Mouse (Mus musculus) hindlimb bud, embryonic 11.5 days (tissue): ENCODE results near the gene Rrp1b.

ENCODE experiments used
- DNase-seq: peaks from one replicate; pipeline ENCODE4 v3.0.0-alpha.2; 2012; ENCODE audit warnings: low read depth, low spot score; ENCODE audit errors: extremely low spot score

Gene Rrp1b

GRCm38 (mm10) chr17:32035609-32036508, at the start of gene Rrp1b, which contains the start of gene Hsf2bp:
TSS of gene Rrp1b (plus strand) at chr17:32036100.
TSS of gene Hsf2bp (minus strand) at chr17:32036349.
- no peak for DNase-seq

DNA sequence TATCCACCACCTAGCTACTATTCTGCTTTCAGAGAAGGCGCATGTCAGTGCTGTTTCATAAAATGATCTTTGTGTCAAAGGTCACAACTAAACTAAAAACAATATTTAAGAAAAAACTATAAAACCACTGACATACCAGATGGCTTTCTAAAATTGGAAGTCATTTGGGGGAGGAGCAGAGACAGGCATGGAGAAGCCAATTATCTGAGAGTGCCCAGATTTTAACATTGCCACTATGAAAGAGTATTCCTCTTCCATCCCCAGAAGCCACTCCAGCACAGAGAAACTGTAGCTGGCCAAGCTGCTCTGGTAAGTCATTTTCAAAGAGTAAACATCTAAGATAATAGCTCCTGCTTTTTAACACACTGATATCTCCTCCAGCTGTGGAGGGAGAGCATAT, 49.0 kb upstream of the Rrp1b start:
- DNase-seq = no peak

GRCm38 (mm10) chr17:31989035-31989434, 46.9 kb upstream of the Rrp1b start:
- no peak for DNase-seq

- DNase-seq = no peak
Observed at GRCm38 (mm10) chr17:31992004-31992403, 43.9 kb upstream of the Rrp1b start.

- no peak for DNase-seq
Observed at GRCm38 (mm10) chr17:31993354-31993753, 42.5 kb upstream of the Rrp1b start.

- DNase-seq = no peak
Observed at GRCm38 (mm10) chr17:31994132-31994531, 41.8 kb upstream of the Rrp1b start.

GRCm38 (mm10) chr17:31995784-31996183, 40.1 kb upstream of the Rrp1b start:
- DNase-seq = no peak

GRCm38 (mm10) chr17:31996331-31996730, 39.6 kb upstream of the Rrp1b start:
- DNase-seq = no peak

DNA sequence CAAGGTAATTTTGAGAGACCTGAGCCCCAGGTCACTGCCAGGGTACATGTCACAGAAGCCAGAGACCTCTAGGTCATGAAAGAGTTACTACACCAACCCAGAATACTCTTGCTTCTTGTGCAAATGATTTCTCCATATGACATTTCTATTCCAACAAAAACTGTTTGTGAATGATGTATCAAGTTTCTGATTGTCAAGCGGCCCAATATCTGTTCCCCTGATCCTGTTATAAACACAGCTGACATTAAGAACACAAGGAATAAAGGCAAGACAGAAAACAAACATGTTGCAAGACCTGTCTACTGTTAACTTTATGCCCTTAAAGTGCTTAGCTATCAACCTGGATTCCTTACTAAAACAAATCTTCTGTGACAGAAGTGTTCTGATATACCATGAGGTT, 37.5 kb upstream of the Rrp1b start:
- no peak for DNase-seq

DNA sequence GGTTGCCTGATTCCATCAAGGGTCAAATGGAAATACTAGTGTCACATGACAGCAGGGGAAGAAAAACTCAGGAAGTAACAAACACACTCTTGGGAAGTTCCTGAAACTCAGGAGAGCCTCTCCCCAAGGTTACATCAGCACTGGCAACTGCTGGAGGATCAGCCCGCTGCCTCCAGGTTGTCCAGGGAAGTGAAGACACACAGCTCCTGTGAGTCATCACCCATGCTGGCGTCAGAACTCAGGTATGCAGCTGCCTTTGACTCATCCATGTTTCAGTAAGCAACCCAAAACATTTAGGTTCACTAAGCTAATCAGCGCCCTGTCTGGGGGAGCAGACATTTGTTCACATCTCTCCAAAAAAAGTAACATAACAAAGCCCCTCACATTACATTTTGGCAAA, 32.6 kb upstream of the Rrp1b start:
- DNase-seq = no peak

GRCm38 (mm10) chr17:32006800-32007199, 29.1 kb upstream of the Rrp1b start:
- no peak for DNase-seq

- DNase-seq = no peak
Observed at GRCm38 (mm10) chr17:32011694-32012093, 24.2 kb upstream of the Rrp1b start.

DNA sequence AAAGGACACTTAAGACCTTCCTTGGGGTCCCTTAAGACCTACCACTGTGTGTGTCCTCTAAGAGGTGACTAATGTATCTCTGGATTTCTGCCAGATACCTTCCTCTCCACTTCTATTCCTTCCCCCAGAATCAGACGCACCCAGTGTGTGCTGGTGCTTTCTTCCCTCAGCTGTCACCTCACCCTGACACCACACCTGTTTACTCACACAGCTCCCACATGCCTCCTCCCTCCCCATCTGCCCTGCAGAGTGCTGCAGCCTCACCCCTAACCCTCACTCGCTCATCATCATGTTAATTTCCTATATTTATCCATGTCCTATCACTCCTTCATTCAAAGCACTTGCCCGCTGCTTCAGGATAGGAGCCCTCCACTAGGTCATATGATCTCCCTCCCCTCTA, 23.6 kb upstream of the Rrp1b start:
- no peak for DNase-seq

DNA sequence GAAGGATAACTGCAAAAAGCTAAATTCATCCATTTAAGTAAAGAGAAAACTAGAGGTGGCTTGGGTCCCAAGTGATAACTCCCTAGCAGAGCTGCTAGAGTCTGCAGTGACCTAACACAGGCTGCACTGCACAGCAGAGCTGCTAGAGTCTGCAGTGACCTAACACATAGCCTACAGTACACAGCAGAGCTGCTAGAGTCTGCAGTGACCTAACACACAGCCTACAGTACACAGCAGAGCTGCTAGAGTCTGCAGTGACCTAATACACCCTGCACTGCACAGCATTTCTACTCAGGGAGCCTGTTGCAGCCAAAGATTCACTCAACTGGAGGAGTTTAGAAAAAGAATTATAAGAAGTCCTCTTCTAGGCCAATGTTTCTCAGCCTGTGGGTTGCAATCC, 22.2 kb upstream of the Rrp1b start:
- no peak for DNase-seq

DNA sequence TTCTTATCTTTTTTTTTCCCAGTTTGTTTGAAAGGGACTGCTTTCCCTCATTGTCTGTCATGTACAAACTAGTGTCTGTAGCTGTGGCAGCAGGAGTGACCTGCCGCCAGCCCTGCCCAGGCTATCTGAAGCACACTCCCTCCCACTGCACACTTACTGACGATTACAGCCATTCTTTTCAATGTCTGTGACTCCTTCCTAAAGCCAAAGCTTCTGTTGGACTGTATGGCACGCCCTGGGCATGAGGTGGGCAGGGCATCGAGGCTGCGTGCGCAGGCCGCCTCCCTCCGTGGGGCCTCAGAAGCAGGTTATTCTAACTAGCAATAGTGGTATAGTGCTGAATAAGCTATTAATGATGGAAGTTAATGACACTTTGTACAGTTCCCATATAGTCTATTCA, 19.4 kb upstream of the Rrp1b start:
- DNase-seq = no peak

DNA sequence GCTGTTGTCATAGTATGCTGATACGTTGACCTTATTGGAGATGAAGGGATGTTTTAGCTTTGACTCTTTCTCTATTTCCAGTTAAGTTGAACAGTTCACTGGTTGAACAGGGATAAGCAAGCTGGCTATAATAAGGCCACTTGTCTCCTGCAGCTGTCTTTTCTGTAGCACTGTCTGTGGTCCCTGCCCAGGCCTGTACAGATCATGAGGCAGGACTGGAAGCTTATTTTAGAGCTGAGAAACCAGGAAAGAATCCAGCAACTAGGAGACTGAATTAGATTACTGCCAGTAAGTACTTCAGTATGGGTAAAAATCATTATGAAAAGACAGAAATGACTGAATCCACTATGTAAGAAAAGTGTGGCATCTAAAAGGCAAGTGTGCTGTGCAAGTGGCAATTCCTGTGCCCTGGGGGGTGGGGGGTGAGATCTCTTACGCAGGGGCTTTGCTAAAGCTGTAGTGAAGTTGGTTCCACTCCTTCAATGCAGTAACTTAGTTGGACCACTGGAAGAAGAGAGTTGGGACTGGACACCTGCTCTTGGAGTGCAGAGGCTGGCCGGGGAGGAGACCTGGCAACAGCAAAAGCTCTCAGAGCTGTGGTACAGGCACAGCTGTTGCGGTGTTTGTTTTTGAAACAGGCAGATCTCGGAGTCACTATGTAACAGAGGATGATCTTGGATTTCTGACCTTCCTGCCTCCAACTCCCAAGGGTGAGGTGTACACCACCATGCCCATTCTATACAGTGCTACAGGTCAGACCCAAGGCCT, 17.6 kb upstream of the Rrp1b start:
- no peak for DNase-seq

- no peak for DNase-seq
Observed at GRCm38 (mm10) chr17:32021981-32022380, 13.9 kb upstream of the Rrp1b start.

DNA sequence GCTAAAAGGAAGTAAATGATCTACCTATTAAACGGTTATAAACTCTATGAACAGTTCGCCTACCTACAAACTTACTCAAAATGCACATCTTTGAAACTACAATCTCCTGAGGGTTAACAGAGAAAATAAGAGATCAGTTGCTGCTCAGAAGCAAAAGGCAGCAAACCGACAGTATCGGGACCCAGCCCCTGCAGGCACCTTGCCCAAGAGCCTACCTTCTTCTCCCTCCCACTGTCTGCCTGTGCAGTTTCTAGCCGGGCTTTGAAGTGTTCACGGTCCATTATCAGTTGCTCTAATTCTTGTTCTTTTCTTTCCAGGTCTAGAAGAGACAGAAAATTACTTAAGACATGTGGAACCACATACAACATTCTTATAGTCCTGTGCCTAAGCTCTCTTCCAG, 13.3 kb upstream of the Rrp1b start:
- no peak for DNase-seq

GRCm38 (mm10) chr17:32023088-32023487, 12.8 kb upstream of the Rrp1b start:
- DNase-seq = no peak

DNA sequence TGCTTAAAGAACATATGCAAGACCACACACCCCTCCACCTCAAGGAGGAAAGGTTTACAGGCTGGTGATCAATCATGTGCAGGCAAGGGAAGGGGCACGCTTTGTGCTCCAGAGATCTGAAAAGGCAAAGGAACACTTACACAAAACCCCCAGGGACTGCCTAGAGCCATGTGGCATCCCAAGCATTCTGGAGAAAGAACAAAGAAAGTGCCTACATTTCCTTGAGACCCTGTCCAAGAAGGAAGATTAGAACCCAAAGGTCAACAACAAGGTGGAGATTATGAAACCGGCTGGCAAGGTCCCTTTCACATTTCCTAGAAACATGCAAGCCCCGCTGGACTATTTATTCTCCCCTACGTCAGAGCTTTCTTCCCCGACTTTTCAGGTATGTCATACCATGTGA, 11.2 kb upstream of the Rrp1b start:
- no peak for DNase-seq

DNA sequence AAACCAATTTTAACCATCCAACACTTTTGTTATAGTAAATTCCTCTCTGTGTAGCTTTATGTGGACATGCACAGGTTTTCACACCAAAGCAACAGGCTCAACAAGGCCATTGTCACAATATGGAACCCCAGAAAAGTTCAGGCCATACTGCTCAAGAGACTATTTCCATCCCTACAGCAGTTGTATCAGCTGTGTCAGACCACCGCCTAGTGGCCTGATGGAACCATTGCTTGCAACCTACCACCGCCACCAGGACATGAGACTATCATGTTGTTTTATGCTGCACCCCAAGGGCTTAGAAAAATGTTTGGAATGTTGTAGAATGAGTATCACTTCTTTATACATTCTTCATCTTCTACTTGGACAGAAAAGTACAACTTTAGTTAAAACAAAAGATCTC, 10.5 kb upstream of the Rrp1b start:
- no peak for DNase-seq

- no peak for DNase-seq
Observed at GRCm38 (mm10) chr17:32027666-32028065, 8.2 kb upstream of the Rrp1b start.
